Mouse (Mus musculus) ES-E14 (cell line): ENCODE measurements around the gene Trafd1.

Experiments
- CHD2 ChIP-seq: IDR thresholded peaks from 2 replicates; pipeline ENCODE4 v1.6.1; 2014; ENCODE audit warnings: mild to moderate bottlenecking, low read depth, low read length, inconsistent platforms
- ZC3H11A ChIP-seq: IDR thresholded peaks from 2 replicates; pipeline ENCODE4 v1.6.1; 2012; ENCODE audit warnings: low read depth, mild to moderate bottlenecking, inconsistent platforms, low read length, borderline replicate concordance

- TF ChIP-seq ZC3H11A (no peak), CHD2 (no peak)
Measured at GRCm38 (mm10) chr5:121428954-121429353, 43.5 kb upstream of the Trafd1 start.
